Mouse (Mus musculus): ENCODE results near the gene Tra2a. TPM values are rescaled to one million over a fixed set of nuclear protein-coding genes. Genes with fewer than 3 reads are reported as not detected.

The Tra2a gene
- polyA plus RNA-seq, 1 experiment from 2014 or later, result 55.5 TPM

- peak overlapping the region; percentile 72 for H3K9ac ChIP-seq
- H3K4me1 ChIP-seq (replicated peaks), result peaks cover 22% of the 10 kb centered on the region
- peak overlapping the region; percentile 86 for H3K4me2 ChIP-seq
- 7% methylated on average over 11 of the region's 11 CpGs for WGBS
- H3K27me3 ChIP-seq, result no peaks in the 10 kb centered on the region
- H3K27ac ChIP-seq, result peak overlapping the region; percentile 96
- H3K4me3 ChIP-seq, result peak overlapping the region; percentile 78
- H3K9me3 ChIP-seq (replicated peaks), result no peaks in the 10 kb centered on the region
- ATAC-seq (replicated peaks; ENCODE audit: insufficient number of reproducible peaks, insufficient read depth, low FRiP score, low read depth), result no peak
- no peaks in the 10 kb centered on the region for H3K36me3 ChIP-seq
Measured at GRCm38 (mm10) chr6:49216811-49217542, 46.9 kb downstream of the Tra2a start.

GRCm38 (mm10) chr6:49215748-49216585 is 47.9 kb downstream of the Tra2a start:
- Histone ChIP-seq H3K36me3 (no peaks in the 10 kb centered on the region), H3K4me1 (replicated peaks) (peaks cover 27% of the 10 kb centered on the region), H3K9me3 (replicated peaks) (no peaks in the 10 kb centered on the region), H3K4me2 (peak overlapping the region; percentile 92), H3K4me3 (peak overlapping the region; percentile 84), H3K27me3 (no peaks in the 10 kb centered on the region), H3K27ac (peak overlapping the region; percentile 97), H3K9ac (peak overlapping the region; percentile 89)
- ATAC-seq (replicated peaks; ENCODE audit: insufficient number of reproducible peaks, insufficient read depth, low FRiP score, low read depth), result peak; percentile 0; the same call in 1 of the 2 replicates
- 3% methylated on average over 14 of the region's 14 CpGs for WGBS

- no peaks in the 10 kb centered on the region for H3K36me3 ChIP-seq
- WGBS, result under 1% methylated on average over 68 of the region's 68 CpGs
- H3K27me3 ChIP-seq, result no peaks in the 10 kb centered on the region
- peak within 1 kb of the TSS; percentile 84 for H3K4me3 ChIP-seq
- H3K4me1 ChIP-seq (replicated peaks), result peaks cover 35% of the 10 kb centered on the region
- peak within 1 kb of the TSS; percentile 89 for H3K9ac ChIP-seq
- H3K4me2 ChIP-seq, result peak within 1 kb of the TSS; percentile 92
- ATAC-seq (replicated peaks; ENCODE audit: insufficient number of reproducible peaks, insufficient read depth, low FRiP score, low read depth), result peak; percentile 86
- no peaks in the 10 kb centered on the region for H3K9me3 ChIP-seq (replicated peaks)
- H3K27ac ChIP-seq, result peak within 1 kb of the TSS; percentile 97
Measured at GRCm38 (mm10) chr6:49214928-49215747, 48.7 kb downstream of the Tra2a start, which contains the start of gene Igf2bp3. Gene Igf2bp3 (minus strand): TSS chr6:49214957.

GRCm38 (mm10) chr6:49214086-49214927 is 49.5 kb downstream of the Tra2a start:
- H3K4me1 ChIP-seq (replicated peaks), result peaks cover 38% of the 10 kb centered on the region
- 0 out of 2 replicates have a peak, but pooled peaks have one; percentile 2 for ATAC-seq (replicated peaks; ENCODE audit: insufficient number of reproducible peaks, insufficient read depth, low FRiP score, low read depth)

GRCm38 (mm10) chr6:49213581-49214085 is 50.2 kb downstream of the Tra2a start:
- no peaks in the 10 kb centered on the region for H3K9me3 ChIP-seq (replicated peaks)
- under 1% methylated on average over 41 of the region's 50 CpGs for WGBS
- ATAC-seq (replicated peaks; ENCODE audit: insufficient number of reproducible peaks, insufficient read depth, low FRiP score, low read depth), result no peak; the same call in 1 of the 2 replicates
- peak overlapping the region; percentile 89 for H3K9ac ChIP-seq
- H3K36me3 ChIP-seq, result no peaks in the 10 kb centered on the region
- peak overlapping the region; percentile 97 for H3K27ac ChIP-seq
- peak overlapping the region; percentile 92 for H3K4me2 ChIP-seq
- no peaks in the 10 kb centered on the region for H3K27me3 ChIP-seq
- H3K4me1 ChIP-seq (replicated peaks), result peaks cover 44% of the 10 kb centered on the region
- peak overlapping the region; percentile 84 for H3K4me3 ChIP-seq

More at GRCm38 (mm10) chr6:49214086-49214927, 49.5 kb downstream of the Tra2a start:
- Histone ChIP-seq H3K4me2 (peak overlapping the region; percentile 92), H3K4me3 (peak overlapping the region; percentile 84), H3K9me3 (replicated peaks) (no peaks in the 10 kb centered on the region), H3K27me3 (no peaks in the 10 kb centered on the region), H3K36me3 (no peaks in the 10 kb centered on the region), H3K27ac (peak overlapping the region; percentile 97), H3K9ac (peak overlapping the region; percentile 89)
- WGBS, result under 1% methylated on average over 74 of the region's 76 CpGs

- Histone ChIP-seq H3K4me2 (peak overlapping the region; percentile 92), H3K27me3 (no peaks in the 10 kb centered on the region), H3K4me1 (replicated peaks) (peaks cover 47% of the 10 kb centered on the region), H3K36me3 (no peaks in the 10 kb centered on the region), H3K9me3 (replicated peaks) (no peaks in the 10 kb centered on the region), H3K27ac (peak overlapping the region; percentile 97), H3K9ac (peak overlapping the region; percentile 89), H3K4me3 (peak overlapping the region; percentile 84)
- no peak for ATAC-seq (replicated peaks; ENCODE audit: insufficient number of reproducible peaks, insufficient read depth, low FRiP score, low read depth)
- WGBS, result 8% methylated on average over 20 of the region's 20 CpGs
Measured at GRCm38 (mm10) chr6:49212931-49213580, 50.8 kb downstream of the Tra2a start.

GRCm38 (mm10) chr6:49212141-49212540 is 51.7 kb downstream of the Tra2a start:
- H3K9ac ChIP-seq, result no peak overlapping the region
- H3K36me3 ChIP-seq, result no peaks in the 10 kb centered on the region
- H3K4me2 ChIP-seq, result peak overlapping the region; percentile 92
- H3K4me3 ChIP-seq, result peak overlapping the region; percentile 84; the same call in 1 of the 2 replicates
- WGBS, result 19% methylated on average over 3 of the region's 4 CpGs
- peaks cover 52% of the 10 kb centered on the region for H3K4me1 ChIP-seq (replicated peaks)
- H3K27me3 ChIP-seq, result no peaks in the 10 kb centered on the region
- peak overlapping the region; percentile 97; the same call in 1 of the 2 replicates for H3K27ac ChIP-seq
- no peaks in the 10 kb centered on the region for H3K9me3 ChIP-seq (replicated peaks)
- ATAC-seq (replicated peaks; ENCODE audit: insufficient number of reproducible peaks, insufficient read depth, low FRiP score, low read depth), result no peak

- H3K27ac ChIP-seq, result peak overlapping the region; percentile 68
Measured at GRCm38 (mm10) chr6:49211596-49211995, 52.2 kb downstream of the Tra2a start.

GRCm38 (mm10) chr6:49209881-49210854 is 53.7 kb downstream of the Tra2a start:
- ATAC-seq (replicated peaks; ENCODE audit: insufficient number of reproducible peaks, insufficient read depth, low FRiP score, low read depth), result peak; percentile 41; the same call in 1 of the 2 replicates
- peak overlapping the region; percentile 68 for H3K27ac ChIP-seq
- 9% methylated on average over 14 of the region's 14 CpGs for WGBS
- peak overlapping the region; percentile 25 for H3K4me3 ChIP-seq
- no peaks in the 10 kb centered on the region for H3K36me3 ChIP-seq
- no peaks in the 10 kb centered on the region for H3K27me3 ChIP-seq
- peak overlapping the region; percentile 54 for H3K4me2 ChIP-seq
- H3K4me1 ChIP-seq (replicated peaks), result peaks cover 59% of the 10 kb centered on the region
- H3K9me3 ChIP-seq (replicated peaks), result no peaks in the 10 kb centered on the region
- peak overlapping the region; percentile 31; the same call in 1 of the 2 replicates for H3K9ac ChIP-seq

More at GRCm38 (mm10) chr6:49211596-49211995, 52.2 kb downstream of the Tra2a start:
- 43% methylated on average over 5 of the region's 5 CpGs for WGBS
- no peak for ATAC-seq (replicated peaks; ENCODE audit: insufficient number of reproducible peaks, insufficient read depth, low FRiP score, low read depth)
- H3K27me3 ChIP-seq, result no peaks in the 10 kb centered on the region
- H3K36me3 ChIP-seq, result no peaks in the 10 kb centered on the region
- no peak overlapping the region for H3K4me3 ChIP-seq
- no peaks in the 10 kb centered on the region for H3K9me3 ChIP-seq (replicated peaks)
- peak overlapping the region; percentile 27; the same call in 1 of the 2 replicates for H3K4me2 ChIP-seq
- H3K9ac ChIP-seq, result no peak overlapping the region
- peaks cover 55% of the 10 kb centered on the region for H3K4me1 ChIP-seq (replicated peaks)

Data from heart, embryonic 15.5 days (tissue).